Mouse (Mus musculus) neural tube, embryonic 10.5 days (tissue): ENCODE results near the gene Dnajb3.

Experiments used
- DNase-seq: peaks from one replicate; pipeline ENCODE4 v3.0.0-alpha.2; 2017; ENCODE audit warnings: low spot score; ENCODE audit errors: extremely low spot score

Gene Dnajb3

DNA sequence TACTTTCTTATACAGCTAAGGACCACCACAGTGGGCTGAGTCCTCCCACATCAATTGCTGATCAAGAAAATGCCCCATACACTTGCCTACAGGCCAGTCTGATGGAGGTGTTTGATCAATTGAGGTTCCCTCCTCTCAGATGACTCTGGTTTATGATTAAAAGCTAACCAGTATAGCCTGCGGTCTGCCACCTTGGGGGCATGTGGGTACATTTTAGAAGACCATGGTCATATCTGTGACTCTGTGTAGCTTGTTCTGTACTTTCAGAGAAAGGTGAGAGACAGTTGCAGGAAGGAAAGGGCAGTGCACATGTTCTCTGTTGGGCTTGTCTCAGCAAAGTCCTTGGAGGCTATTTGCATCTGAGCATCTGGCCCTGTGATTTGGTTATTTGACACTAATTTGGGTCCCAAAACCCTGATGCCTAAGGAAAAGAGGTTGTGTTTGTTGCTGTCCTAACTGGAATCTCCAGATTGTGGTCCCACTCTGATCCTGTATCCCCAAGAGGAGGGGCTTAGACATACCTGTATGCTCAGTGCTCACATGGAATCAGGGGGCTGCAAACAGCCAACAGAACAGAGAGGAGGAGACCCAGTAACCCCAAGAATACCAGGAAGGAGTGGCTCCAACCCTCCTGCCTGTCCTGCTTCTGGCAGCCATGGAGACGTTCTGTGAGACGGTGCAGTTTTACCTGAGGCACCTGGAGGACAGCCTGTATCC, 27.2 kb upstream of the Dnajb3 start:
- no peak for DNase-seq

- no peak for DNase-seq
Measured at GRCm38 (mm10) chr1:88231803-88232499, 26.4 kb upstream of the Dnajb3 start.

GRCm38 (mm10) chr1:88230981-88231802, 25.6 kb upstream of the Dnajb3 start:
- DNase-seq: no peak

DNA sequence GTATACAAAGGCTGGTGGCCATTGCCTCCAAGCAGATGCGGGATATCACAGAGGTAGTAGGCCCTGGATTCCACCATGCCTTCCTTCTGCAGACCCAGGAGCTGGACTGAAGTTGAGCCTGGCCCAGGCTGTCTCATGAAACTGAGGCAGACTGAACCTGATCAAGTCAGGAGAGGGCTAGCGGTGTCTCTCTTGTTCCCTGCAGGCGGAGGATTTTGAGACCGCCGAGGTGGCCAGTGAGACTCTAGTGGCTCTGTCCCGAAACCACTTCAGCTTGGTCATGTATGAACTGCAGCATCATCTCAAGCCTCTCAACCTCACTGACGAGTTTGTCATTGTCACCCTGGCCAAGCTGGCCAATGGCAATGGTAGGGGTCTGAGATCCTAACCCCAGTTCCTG, 24.8 kb upstream of the Dnajb3 start:
- DNase-seq: no peak

- DNase-seq: no peak
Measured at GRCm38 (mm10) chr1:88229986-88230385, 24.4 kb upstream of the Dnajb3 start.

DNA sequence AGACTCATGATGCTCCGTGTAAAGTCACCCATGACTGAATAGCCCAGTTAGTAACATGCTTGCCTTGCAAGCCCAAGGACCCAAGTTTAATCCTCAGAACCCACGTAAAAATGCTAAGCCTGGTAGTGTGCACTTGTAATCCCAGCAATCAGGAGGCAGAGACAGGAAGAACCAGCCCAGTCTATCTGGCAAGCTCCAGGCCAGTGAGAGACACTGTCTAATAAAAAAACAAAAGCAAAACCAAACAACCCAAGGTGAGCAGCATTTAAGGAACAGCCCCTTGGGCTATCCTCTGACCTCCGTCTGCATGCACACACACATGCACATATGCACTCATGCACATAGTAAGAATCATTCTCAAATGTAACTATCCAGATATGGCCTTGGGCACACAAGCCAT, 24.0 kb upstream of the Dnajb3 start:
- DNase-seq: no peak

DNA sequence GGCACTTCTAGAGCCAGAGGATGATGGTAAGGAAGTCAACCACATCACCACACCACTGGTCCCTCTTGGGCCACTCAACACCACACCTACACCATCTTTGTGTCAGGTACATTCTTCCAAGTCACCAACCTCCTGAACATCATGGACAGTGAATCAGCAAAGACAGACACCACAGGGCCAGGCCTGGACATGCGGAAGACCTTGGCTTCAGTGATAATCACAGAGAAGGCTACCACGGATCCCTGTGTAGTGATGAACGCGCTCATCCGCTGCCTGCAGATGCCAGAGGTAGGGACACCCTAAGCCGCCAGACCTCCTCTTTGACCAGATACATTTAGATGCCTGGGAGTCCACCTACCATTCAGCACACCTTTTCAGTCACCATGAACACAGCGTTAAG, 22.5 kb upstream of the Dnajb3 start:
- no peak for DNase-seq

- no peak for DNase-seq
Measured at GRCm38 (mm10) chr1:88227482-88227881, 21.9 kb upstream of the Dnajb3 start.

DNA sequence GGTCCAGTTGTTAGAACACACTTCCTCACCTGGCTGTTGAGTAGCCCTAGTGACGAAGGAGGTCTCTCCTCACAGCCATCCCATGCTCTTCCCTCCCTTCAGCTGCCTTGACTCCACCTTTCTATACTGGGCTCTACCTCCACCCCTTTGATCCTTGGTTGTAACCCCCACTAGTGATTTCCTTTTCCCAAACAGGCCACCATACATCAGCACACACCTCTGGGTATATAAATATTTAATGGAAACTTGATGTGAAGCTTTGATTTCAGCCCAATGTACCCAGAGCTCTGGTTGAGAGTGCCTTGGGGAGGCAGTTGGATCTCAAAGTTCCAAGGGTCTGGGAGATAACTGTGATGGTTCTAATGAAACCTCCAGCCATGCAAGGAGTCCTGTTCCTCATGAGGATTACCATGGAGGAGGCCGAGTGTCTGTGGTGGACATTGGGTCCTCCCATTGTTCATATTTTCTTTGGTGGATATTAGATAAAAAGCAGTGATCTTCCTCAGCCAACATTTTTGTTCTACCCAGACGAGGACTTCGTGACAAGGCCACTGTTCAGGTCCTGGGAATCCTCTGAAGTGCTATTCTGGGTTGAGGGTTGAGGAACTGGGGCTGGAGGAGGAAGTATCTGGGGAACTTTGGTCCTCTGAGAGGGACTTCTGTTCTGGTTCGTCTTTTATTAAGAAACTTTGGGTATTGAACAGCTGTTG, 21.2 kb upstream of the Dnajb3 start, which contains the start of gene Mroh2a:
TSS of gene Mroh2a (plus strand) at position 317 of the 710 bp plus-strand sequence.
- DNase-seq: no peak

GRCm38 (mm10) chr1:88225741-88226140, 20.2 kb upstream of the Dnajb3 start:
- DNase-seq: peak; percentile 12

DNA sequence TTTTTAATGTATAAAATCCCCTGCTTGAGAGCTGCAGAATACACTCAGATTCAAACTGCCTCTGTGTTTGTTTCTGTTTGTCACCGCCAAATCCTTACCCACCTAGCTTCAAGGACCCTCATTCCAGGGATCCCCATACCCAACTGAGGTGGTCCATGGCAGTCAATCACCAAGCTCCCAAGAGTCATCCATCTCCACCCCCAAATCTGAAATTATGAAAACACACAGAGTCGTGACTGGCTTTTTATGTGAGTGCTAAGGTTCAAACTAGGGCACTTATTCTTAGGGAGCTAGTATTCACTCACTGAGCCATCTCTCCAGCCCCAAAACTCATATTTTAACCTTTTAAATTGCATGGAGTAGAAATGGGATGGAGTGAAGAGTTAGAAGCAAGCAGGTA, 19.7 kb upstream of the Dnajb3 start:
- DNase-seq: peak; percentile 10

GRCm38 (mm10) chr1:88224029-88224776, 18.6 kb upstream of the Dnajb3 start:
- peak; percentile 14 for DNase-seq

DNA sequence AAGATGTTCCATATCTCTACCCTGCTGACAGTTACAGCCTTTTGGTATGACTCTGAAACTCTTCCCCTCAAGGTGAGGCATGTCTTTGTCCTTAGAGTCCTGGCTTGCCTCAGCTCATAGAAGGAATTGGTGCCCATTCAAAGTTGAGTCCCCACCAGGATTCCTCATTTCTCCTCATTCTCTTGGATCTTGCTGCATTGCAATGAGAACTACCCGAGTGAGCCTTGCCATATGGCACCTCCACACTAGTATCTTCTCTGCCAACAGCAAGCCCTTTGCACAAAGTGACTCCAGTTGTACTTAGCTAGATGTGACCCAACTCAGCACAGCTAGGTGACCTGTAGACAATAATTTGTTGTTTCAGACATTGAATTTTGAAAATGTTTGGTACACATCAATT, 18.0 kb upstream of the Dnajb3 start:
- DNase-seq: peak; percentile 23

DNA sequence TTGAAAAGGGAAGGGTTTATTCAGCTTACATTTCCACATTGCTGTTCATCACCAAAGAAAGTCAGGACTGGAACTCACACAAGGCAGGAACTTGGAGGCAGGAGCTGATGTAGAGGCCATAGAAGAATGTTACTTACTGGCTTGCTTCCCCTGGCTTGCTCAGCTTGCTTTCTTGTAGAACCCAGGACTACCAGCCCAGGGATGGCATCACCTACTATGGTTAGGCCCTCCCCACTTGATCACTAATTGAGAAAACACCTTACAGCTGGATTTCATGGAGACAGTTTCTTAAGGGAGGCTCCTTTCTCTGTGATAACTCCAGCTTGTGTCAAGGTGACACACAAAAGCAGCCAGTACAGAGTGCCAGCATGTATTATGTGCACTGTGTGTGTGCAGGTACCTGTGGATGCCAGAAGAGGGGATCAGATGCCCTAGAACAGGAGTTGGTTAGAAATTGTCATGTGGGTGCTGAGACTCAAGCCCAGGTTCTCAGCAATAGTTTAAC, 17.5 kb upstream of the Dnajb3 start:
- DNase-seq: peak; percentile 17

- no peak for DNase-seq
Measured at GRCm38 (mm10) chr1:88222216-88222615, 16.6 kb upstream of the Dnajb3 start.

DNA sequence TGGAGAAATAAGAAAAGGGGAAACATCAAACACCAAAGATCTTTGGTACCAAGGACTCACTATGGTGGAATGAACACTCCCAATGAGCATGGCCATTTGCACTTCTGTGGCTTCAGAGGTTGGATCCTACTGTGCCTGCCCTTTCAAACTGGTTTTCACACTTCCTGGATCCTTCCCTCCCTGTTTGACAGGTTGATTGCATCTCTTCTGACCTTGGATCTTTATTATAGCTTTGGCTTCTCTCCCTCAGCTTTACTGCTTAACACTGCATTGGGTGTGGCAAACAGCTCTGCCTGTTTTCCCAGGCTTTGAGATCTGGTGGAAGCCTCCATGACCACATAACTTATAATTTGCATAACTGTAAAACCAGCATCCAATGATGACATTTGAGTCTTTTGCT, 14.8 kb upstream of the Dnajb3 start:
- peak; percentile 17 for DNase-seq

DNA sequence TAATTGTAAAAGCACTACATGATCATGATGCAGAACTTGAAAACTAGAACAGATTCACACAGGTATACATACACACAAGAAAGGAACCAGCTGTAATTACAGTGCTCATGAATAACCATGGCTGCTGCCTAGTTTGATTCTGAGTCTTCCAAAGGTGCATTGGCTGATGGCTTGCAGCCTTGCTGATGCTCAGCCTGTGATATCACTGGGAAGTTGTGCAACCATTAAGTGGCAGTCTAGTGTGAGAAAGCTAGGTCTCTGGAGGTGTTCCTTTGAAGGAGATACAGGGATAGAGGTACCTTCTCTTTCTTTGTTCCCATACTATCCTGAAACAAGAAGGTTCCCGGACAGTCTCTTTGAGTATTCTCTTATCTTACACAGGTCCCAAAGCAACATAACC, 13.5 kb upstream of the Dnajb3 start:
- DNase-seq: no peak

- peak; percentile 14 for DNase-seq
Measured at GRCm38 (mm10) chr1:88218591-88218990, 13.0 kb upstream of the Dnajb3 start.

- peak; percentile 19 for DNase-seq
Measured at GRCm38 (mm10) chr1:88218051-88218450, 12.5 kb upstream of the Dnajb3 start.

DNA sequence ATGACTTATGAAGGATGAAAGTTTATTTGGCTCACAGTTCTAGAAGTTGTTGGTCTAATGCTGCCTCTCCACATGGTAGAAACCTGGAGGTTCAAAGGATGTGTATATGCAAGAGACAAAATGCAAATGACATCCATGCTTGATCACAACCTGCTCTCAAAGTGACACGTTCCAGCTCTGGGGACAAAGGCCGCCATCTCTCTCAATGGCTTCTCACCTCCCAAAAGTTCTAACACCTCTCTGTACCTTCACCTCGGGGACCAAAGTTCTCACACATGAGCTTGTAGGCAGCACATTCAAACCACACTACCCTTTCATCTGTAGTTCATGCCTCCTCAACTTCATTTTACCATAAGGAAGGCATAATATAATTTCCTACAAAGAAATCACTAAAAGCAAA, 12.0 kb upstream of the Dnajb3 start:
- peak; percentile 14 for DNase-seq
